Mouse (Mus musculus): ENCODE results near the gene Nps. TPM values are rescaled to one million over a fixed set of nuclear protein-coding genes. Genes with fewer than 3 reads are reported as not detected.

Nps gene
- polyA plus RNA-seq, 1 experiment from 2014 or later: not detected

DNA sequence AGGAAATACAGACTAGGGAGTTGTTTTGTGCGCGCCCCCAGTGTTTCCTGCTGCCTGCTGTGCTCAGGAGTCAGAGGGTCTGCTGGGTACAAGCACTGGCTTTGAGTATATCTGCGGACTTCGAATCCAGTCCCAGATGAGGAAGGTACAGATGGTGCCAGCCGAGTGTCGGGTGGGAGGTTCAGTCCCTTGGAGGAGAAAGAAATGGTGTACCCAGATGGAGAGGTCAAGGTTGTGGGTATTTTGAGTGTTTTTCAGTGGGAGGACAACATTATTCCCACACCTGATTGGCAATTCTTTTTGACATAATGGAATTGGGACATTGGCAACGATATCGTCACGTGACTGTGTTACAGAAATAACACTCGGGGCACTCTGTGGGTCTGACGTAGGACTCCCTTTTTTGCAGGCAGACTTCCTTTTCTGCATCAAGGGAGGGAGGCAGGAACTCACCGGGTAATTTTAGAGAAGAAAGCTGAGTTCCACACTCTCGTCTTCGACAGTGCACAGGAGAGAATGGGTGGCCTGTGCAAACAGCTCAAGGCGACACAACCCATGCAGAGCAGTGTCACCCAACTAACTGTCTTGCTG lies 33.2 kb downstream of the Nps start:
- ATAC-seq (ENCODE audit: low FRiP score) (no peak), DNase-seq (ENCODE audit: low spot score) (no peak)
- Histone ChIP-seq H3K4me2 (replicated peaks; ENCODE audit: low read depth, low read length) (no peak overlapping the region), H3K27ac (ENCODE audit: low read depth, low read length) (no peak overlapping the region), H3K4me3 (ENCODE audit: low read depth, low read length) (no peak overlapping the region), H3K36me3 (ENCODE audit: control insufficient read depth, insufficient read depth, low read length) (no peaks in the 10 kb centered on the region), H3K4me1 (replicated peaks; ENCODE audit: control insufficient read depth, insufficient read depth, low read length) (no peaks in the 10 kb centered on the region), H3K9me3 (ENCODE audit: control insufficient read depth, low read length) (no peaks in the 10 kb centered on the region), H3K9ac (ENCODE audit: low read depth, low read length) (no peak overlapping the region), H3K27me3 (ENCODE audit: control insufficient read depth, insufficient read depth, low read length) (no peaks in the 10 kb centered on the region)
- 88% methylated on average over 15 of the region's 15 CpGs for WGBS

DNA sequence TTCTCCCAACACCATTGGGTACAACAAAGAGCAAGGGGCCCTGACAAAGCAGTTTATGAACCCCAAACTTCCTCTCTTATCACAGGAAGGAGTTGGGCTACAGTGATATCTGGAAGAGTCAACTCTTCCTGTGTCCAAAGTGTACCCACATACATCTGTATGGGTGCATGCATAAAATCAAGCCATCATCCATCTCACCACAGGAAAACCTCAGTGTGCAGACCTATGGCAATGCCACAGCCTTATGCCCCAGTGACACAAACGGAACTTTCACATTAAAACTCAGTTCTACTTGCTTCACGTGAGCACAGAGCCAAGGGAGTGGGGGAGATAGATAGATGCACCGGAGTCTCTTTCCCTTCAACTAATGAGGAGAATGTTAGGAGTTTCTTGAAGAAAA lies 36.0 kb downstream of the Nps start:
- H3K27ac ChIP-seq (ENCODE audit: low read depth, low read length): no peak overlapping the region
- H3K27me3 ChIP-seq (ENCODE audit: control insufficient read depth, insufficient read depth, low read length): no peaks in the 10 kb centered on the region
- ATAC-seq (ENCODE audit: low FRiP score): no peak
- H3K4me1 ChIP-seq (replicated peaks; ENCODE audit: control insufficient read depth, insufficient read depth, low read length): no peaks in the 10 kb centered on the region
- H3K9ac ChIP-seq (ENCODE audit: low read depth, low read length): no peak overlapping the region
- H3K36me3 ChIP-seq (ENCODE audit: control insufficient read depth, insufficient read depth, low read length): no peaks in the 10 kb centered on the region
- H3K4me3 ChIP-seq (ENCODE audit: low read depth, low read length): no peak overlapping the region
- H3K9me3 ChIP-seq (ENCODE audit: control insufficient read depth, low read length): no peaks in the 10 kb centered on the region
- DNase-seq (ENCODE audit: low spot score): no peak
- WGBS: 88% methylated on average over 3 of the region's 3 CpGs
- H3K4me2 ChIP-seq (replicated peaks; ENCODE audit: low read depth, low read length): no peak overlapping the region

DNA sequence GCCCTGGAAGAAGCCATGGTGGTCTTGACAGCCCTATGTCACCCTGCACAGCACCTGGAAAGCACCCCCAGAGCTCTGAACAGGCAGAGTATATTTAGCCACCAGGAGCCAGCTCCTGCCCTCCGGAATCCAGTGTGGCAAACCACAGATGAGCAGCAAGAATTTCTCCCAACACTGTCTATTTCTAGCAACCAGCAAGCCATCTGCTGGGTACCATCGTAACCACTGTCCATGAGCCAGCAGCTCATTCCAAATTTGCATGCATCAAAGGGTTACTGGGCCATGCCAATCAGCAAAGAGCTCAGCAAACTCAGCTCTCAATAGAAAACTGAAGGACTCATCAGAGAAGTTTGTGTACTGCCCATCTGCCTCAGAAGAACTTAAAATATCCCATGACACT lies 46.0 kb downstream of the Nps start:
- Histone ChIP-seq H3K4me2 (replicated peaks; ENCODE audit: low read depth, low read length) (no peak overlapping the region), H3K9me3 (ENCODE audit: control insufficient read depth, low read length) (no peaks in the 10 kb centered on the region), H3K36me3 (ENCODE audit: control insufficient read depth, insufficient read depth, low read length) (no peaks in the 10 kb centered on the region), H3K27ac (ENCODE audit: low read depth, low read length) (no peak overlapping the region), H3K27me3 (ENCODE audit: control insufficient read depth, insufficient read depth, low read length) (no peaks in the 10 kb centered on the region), H3K4me3 (ENCODE audit: low read depth, low read length) (no peak overlapping the region), H3K9ac (ENCODE audit: low read depth, low read length) (no peak overlapping the region), H3K4me1 (replicated peaks; ENCODE audit: control insufficient read depth, insufficient read depth, low read length) (no peaks in the 10 kb centered on the region)
- ATAC-seq (ENCODE audit: low FRiP score) (no peak), DNase-seq (ENCODE audit: low spot score) (no peak)
- 94% methylated on average over 2 of the region's 2 CpGs for WGBS

Other genes with a start within 250 kb of the Nps start
- 0.51 and 0.66 TPM in 2 replicates for gene Foxi2, start 151.6 kb downstream of the Nps start, polyA plus RNA-seq (2014; fragmentation: Nextera tagmentation; extraction: Ambion mirVana)

Measured in hindbrain, embryonic 11.5 days (tissue).